Comparison of ENCODE assay signal across 8 mouse cellular contexts in genomic region chr7:99079522-99079921, GRCm38 (mm10).
DNase-seq lines count a peak whose midpoint lies in the region; ATAC-seq and TF ChIP-seq lines count a peak whose summit lies in the region.

No protein-coding gene starts in this region.

- H3K4me3 ChIP-seq in midbrain, embryonic 14.5 days (replicated peaks; ENCODE audit: low read depth, low read length), result no peak overlapping the region
- H3K4me3 ChIP-seq in midbrain, embryonic 13.5 days (replicated peaks), result no peak overlapping the region
- no peak overlapping the region for H3K4me3 ChIP-seq in stomach, postnatal 0 days (ENCODE audit: low read depth, low read length)

- ATAC-seq in cerebellum, adult (ENCODE audit: insufficient number of reproducible peaks, low FRiP score, low TSS enrichment), result no peak
- ATAC-seq in midbrain, embryonic 14.5 days (ENCODE audit: low FRiP score, low TSS enrichment), result no peak
- no peak for ATAC-seq in midbrain, embryonic 13.5 days
- ATAC-seq in stomach, postnatal 0 days (ENCODE audit: low FRiP score, low TSS enrichment), result no peak

- no peaks in the 10 kb centered on the region for H3K27me3 ChIP-seq in midbrain, embryonic 14.5 days (ENCODE audit: control insufficient read depth, insufficient read depth, low read length)
- H3K27me3 ChIP-seq in midbrain, embryonic 13.5 days, result no peaks in the 10 kb centered on the region
- no peaks in the 10 kb centered on the region for H3K27me3 ChIP-seq in stomach, postnatal 0 days (ENCODE audit: control insufficient read depth, insufficient read depth, low read length)

- no peak overlapping the region for H3K4me2 ChIP-seq in midbrain, embryonic 14.5 days (ENCODE audit: low read length)
- no peak overlapping the region for H3K4me2 ChIP-seq in midbrain, embryonic 13.5 days (replicated peaks)
- H3K4me2 ChIP-seq in stomach, postnatal 0 days (replicated peaks; ENCODE audit: low read depth), result no peak overlapping the region

- no peaks in the 10 kb centered on the region for H3K9me3 ChIP-seq in midbrain, embryonic 14.5 days (ENCODE audit: control insufficient read depth, low read length)
- no peaks in the 10 kb centered on the region for H3K9me3 ChIP-seq in midbrain, embryonic 13.5 days
- H3K9me3 ChIP-seq in stomach, postnatal 0 days (ENCODE audit: control insufficient read depth, low read length), result no peaks in the 10 kb centered on the region

- TF ChIP-seq EP300 in stomach, postnatal 0 days (optimal IDR thresholded peaks at IDR 0.05), result no peak

- no peaks in the 10 kb centered on the region for H3K4me1 ChIP-seq in midbrain, embryonic 14.5 days (ENCODE audit: control insufficient read depth, insufficient read depth, low read length)
- H3K4me1 ChIP-seq in midbrain, embryonic 13.5 days (replicated peaks), result no peaks in the 10 kb centered on the region
- no peaks in the 10 kb centered on the region for H3K4me1 ChIP-seq in stomach, postnatal 0 days (replicated peaks; ENCODE audit: control insufficient read depth, insufficient read depth)

- H3K9ac ChIP-seq in midbrain, embryonic 14.5 days (replicated peaks; ENCODE audit: low read length), result no peak overlapping the region
- H3K9ac ChIP-seq in midbrain, embryonic 13.5 days (replicated peaks), result no peak overlapping the region
- H3K9ac ChIP-seq in stomach, postnatal 0 days (ENCODE audit: low read length), result no peak overlapping the region

- no peaks in the 10 kb centered on the region for H3K36me3 ChIP-seq in midbrain, embryonic 14.5 days (ENCODE audit: control insufficient read depth, insufficient read depth, low read length)
- H3K36me3 ChIP-seq in midbrain, embryonic 13.5 days, result no peaks in the 10 kb centered on the region
- H3K36me3 ChIP-seq in stomach, postnatal 0 days (ENCODE audit: control insufficient read depth, insufficient read depth, low read length), result no peaks in the 10 kb centered on the region

- 41% methylated on average over 4 of the region's 4 CpGs for WGBS in midbrain, embryonic 14.5 days
- 43% methylated on average over 4 of the region's 4 CpGs for WGBS in midbrain, embryonic 13.5 days
- 28% methylated on average over 4 of the region's 4 CpGs for WGBS in stomach, postnatal 0 days

- DNase-seq in cerebellum, adult 11 months, result peak; percentile 52
- DNase-seq in midbrain, embryonic 14.5 days, result peak; percentile 89
- peak; percentile 77 for DNase-seq in cerebellum, adult 9-10 months
- peak; percentile 61 for DNase-seq in kidney, postnatal 14 days
- DNase-seq in lung, postnatal 10 days, result peak; percentile 80
- peak; percentile 48 for DNase-seq in stomach, postnatal 0 days (ENCODE audit: low spot score)

- H3K27ac ChIP-seq in midbrain, embryonic 14.5 days (replicated peaks; ENCODE audit: low read depth, low read length), result no peak overlapping the region
- H3K27ac ChIP-seq in midbrain, embryonic 13.5 days, result no peak overlapping the region
- no peak overlapping the region for H3K27ac ChIP-seq in stomach, postnatal 0 days (replicated peaks)

- peak; percentile 88 for TF ChIP-seq CTCF in stomach, postnatal 0 days (IDR thresholded peaks at IDR 0.05; ENCODE audit: low read depth)
